In genomic region chr3:148852556-148852955, GRCm38 (mm10) we compare ENCODE assay signal across 12 mouse cellular contexts.
DNase-seq lines count a peak whose midpoint lies in the region; ATAC-seq lines count a peak whose summit lies in the region.
"Had no signal": no experiment of that assay in that cellular context is flagged by ENCODE, and none has a peak within 500 bp of the region (broad histone marks: within the 10 kb centered on the region; RNA-seq: fewer than 3 reads in every experiment).

No protein-coding gene starts in this region.

- no peak overlapping the region for H3K4me2 ChIP-seq in midbrain, embryonic 12.5 days (replicated peaks)
- no peak overlapping the region for H3K4me2 ChIP-seq in midbrain, embryonic 13.5 days (replicated peaks)
- H3K4me2 ChIP-seq: embryonic facial prominence, embryonic 12.5 days had no signal

- no peak overlapping the region for H3K9ac ChIP-seq in midbrain, embryonic 12.5 days (replicated peaks)
- no peak overlapping the region for H3K9ac ChIP-seq in midbrain, embryonic 13.5 days (replicated peaks)
- H3K9ac ChIP-seq: embryonic facial prominence, embryonic 12.5 days; liver, postnatal 0 days; midbrain, embryonic 15.5 days had no signal

- H3K4me1 ChIP-seq in midbrain, embryonic 12.5 days, result peaks cover 26% of the 10 kb centered on the region
- peaks cover 26% of the 10 kb centered on the region for H3K4me1 ChIP-seq in midbrain, embryonic 13.5 days (replicated peaks)
- H3K4me1 ChIP-seq in megakaryocyte, embryonic 14.5 days, result peaks cover 53% of the 10 kb centered on the region

- H3K36me3 ChIP-seq in midbrain, embryonic 12.5 days, result peaks cover 32% of the 10 kb centered on the region
- peaks cover 24% of the 10 kb centered on the region for H3K36me3 ChIP-seq in midbrain, embryonic 13.5 days
- H3K36me3 ChIP-seq in megakaryocyte, embryonic 14.5 days (replicated peaks; ENCODE audit: low read length), result peaks cover 9% of the 10 kb centered on the region
- H3K36me3 ChIP-seq: midbrain, embryonic 15.5 days had no signal

- DNase-seq in embryo, embryonic 11 days, result peak; percentile 12
- DNase-seq in embryo, embryonic 9.5 days (ENCODE audit: extremely low spot score), result no peak
- peak; percentile 51 for DNase-seq in thymus, postnatal 25 days
- no peak for DNase-seq in kidney, postnatal 25 days
- no peak for DNase-seq in cerebellum, postnatal 36 days
- DNase-seq: kidney, postnatal 10 days; liver, postnatal 0 days had no signal

- no peak overlapping the region for H3K4me3 ChIP-seq in midbrain, embryonic 12.5 days
- no peak overlapping the region for H3K4me3 ChIP-seq in midbrain, embryonic 13.5 days (replicated peaks)
- peak overlapping the region; percentile 81 for H3K4me3 ChIP-seq in megakaryocyte, embryonic 14.5 days (replicated peaks)
- H3K4me3 ChIP-seq: embryonic facial prominence, embryonic 12.5 days; midbrain, embryonic 15.5 days had no signal

- H3K27ac ChIP-seq in midbrain, embryonic 12.5 days (replicated peaks), result no peak overlapping the region
- no peak overlapping the region for H3K27ac ChIP-seq in midbrain, embryonic 13.5 days
- H3K27ac ChIP-seq: embryonic facial prominence, embryonic 12.5 days; midbrain, embryonic 15.5 days had no signal

- WGBS in midbrain, embryonic 12.5 days, result 37% methylated on average over 12 of the region's 12 CpGs
- 33% methylated on average over 12 of the region's 12 CpGs for WGBS in midbrain, embryonic 13.5 days

- H3K27me3 ChIP-seq in midbrain, embryonic 12.5 days, result no peaks in the 10 kb centered on the region
- no peaks in the 10 kb centered on the region for H3K27me3 ChIP-seq in midbrain, embryonic 13.5 days
- H3K27me3 ChIP-seq in megakaryocyte, embryonic 14.5 days (replicated peaks), result no peaks in the 10 kb centered on the region
- H3K27me3 ChIP-seq: embryonic facial prominence, embryonic 12.5 days; midbrain, embryonic 15.5 days had no signal

- H3K9me3 ChIP-seq in midbrain, embryonic 12.5 days, result no peaks in the 10 kb centered on the region
- no peaks in the 10 kb centered on the region for H3K9me3 ChIP-seq in midbrain, embryonic 13.5 days
- no peaks in the 10 kb centered on the region for H3K9me3 ChIP-seq in megakaryocyte, embryonic 14.5 days
- H3K9me3 ChIP-seq: embryonic facial prominence, embryonic 12.5 days; midbrain, embryonic 15.5 days had no signal

- ATAC-seq in midbrain, embryonic 12.5 days (ENCODE audit: low FRiP score, low read depth), result peak; percentile 31; the same call in 1 of the 2 replicates
- ATAC-seq in midbrain, embryonic 13.5 days, result no peak
- ATAC-seq: liver, postnatal 0 days; midbrain, embryonic 15.5 days had no signal

Comparison
In these comparisons a context has a peak if more than half of its experiments do, and no peak if none do; other contexts are left out.
1. DNase-seq: peak in embryo, embryonic 11 days (single experiment) and thymus, postnatal 25 days (single experiment); none in embryo, embryonic 9.5 days (single experiment), kidney, postnatal 25 days (0 of 2) and cerebellum, postnatal 36 days (0 of 2).